In the genomic region with DNA sequence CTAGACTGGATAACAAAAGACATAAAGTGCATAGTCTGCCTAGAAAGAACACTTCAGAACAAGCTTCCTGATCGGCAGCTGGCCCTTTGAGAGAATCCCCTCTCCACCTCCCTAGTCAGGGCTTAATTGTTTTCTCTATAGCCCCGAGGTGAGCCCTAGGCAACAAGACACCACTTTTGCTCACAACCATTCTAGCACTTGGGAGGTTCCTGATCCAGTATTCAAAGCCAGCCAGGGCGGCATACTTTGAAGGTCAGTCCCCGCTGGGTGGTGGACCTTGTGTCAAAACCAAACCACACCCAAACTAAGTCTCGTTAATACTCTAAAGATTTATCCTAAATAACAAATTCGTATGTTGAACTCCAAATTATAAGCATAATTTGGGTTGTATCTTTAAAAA, we compare ENCODE assay signal across 8 mouse cellular contexts. TPM values are rescaled to one million over a fixed set of nuclear protein-coding genes. Genes with fewer than 3 reads are reported as not detected.
DNase-seq lines count a peak whose midpoint lies in the region; ATAC-seq and TF ChIP-seq lines count a peak whose summit lies in the region.

No protein-coding gene starts in this region.

- H3K27ac ChIP-seq in heart, embryonic 14.5 days (replicated peaks in 1 of 2; ENCODE audit: control insufficient read depth in 1 of 2, insufficient read depth in 1 of 2, low read depth in 2 of 2, low read length in 2 of 2), result peak overlapping the region; percentile 85 to 88; a peak in 3 of 4 replicates
- H3K27ac ChIP-seq in MEL (ENCODE audit: control insufficient read depth, low read depth, low read length), result peak overlapping the region; percentile 94
- H3K27ac ChIP-seq in hindbrain, embryonic 11.5 days (ENCODE audit: low read depth, low read length), result no peak overlapping the region
- H3K27ac ChIP-seq in midbrain, embryonic 13.5 days, result no peak overlapping the region

- no peak for DNase-seq in heart, postnatal 14 days
- DNase-seq in MEL (ENCODE audit: low read depth, low spot score), result no peak
- DNase-seq in hindbrain, embryonic 11.5 days (ENCODE audit: low spot score), result peak; percentile 17
- no peak for DNase-seq in adrenal gland, postnatal 10 days
- DNase-seq in urinary bladder, adult 2 months (ENCODE audit: low spot score), result no peak
- DNase-seq in cerebellum, adult 8-10 months, result no peak

- no peaks in the 10 kb centered on the region for H3K9me3 ChIP-seq in heart, embryonic 14.5 days (ENCODE audit: control insufficient read depth, low read length)
- H3K9me3 ChIP-seq in MEL (replicated peaks; ENCODE audit: insufficient read depth, low read length), result no peaks in the 10 kb centered on the region
- no peaks in the 10 kb centered on the region for H3K9me3 ChIP-seq in hindbrain, embryonic 11.5 days (ENCODE audit: control insufficient read depth, low read length)
- H3K9me3 ChIP-seq in midbrain, embryonic 13.5 days, result no peaks in the 10 kb centered on the region

- no peak for TF ChIP-seq EP300 in MEL (IDR thresholded peaks at IDR 0.05; ENCODE audit: low read depth in 1 of 2, low read length in 2 of 2)

- peak overlapping the region; percentile 80 for H3K9ac ChIP-seq in heart, embryonic 14.5 days (ENCODE audit: low read length)
- peak overlapping the region; percentile 88 for H3K9ac ChIP-seq in MEL (ENCODE audit: control insufficient read depth, low read depth, low read length, poor library complexity, severe bottlenecking)
- peak overlapping the region; percentile 80 for H3K9ac ChIP-seq in hindbrain, embryonic 11.5 days (ENCODE audit: low read depth, low read length)
- H3K9ac ChIP-seq in midbrain, embryonic 13.5 days (replicated peaks), result peak overlapping the region; percentile 82; the same call in 1 of the 2 replicates

- 24% methylated on average over 6 of the region's 6 CpGs for WGBS in heart, embryonic 14.5 days
- WGBS in hindbrain, embryonic 11.5 days, result 21% methylated on average over 6 of the region's 6 CpGs
- WGBS in midbrain, embryonic 13.5 days, result 16% methylated on average over 6 of the region's 6 CpGs

- no peak for TF ChIP-seq CTCF in MEL (IDR thresholded peaks at IDR 0.05 in 2 of 3, conservative IDR thresholded peaks at IDR 0.05 in 1 of 3; ENCODE audit: control insufficient read depth in 1 of 3, insufficient read depth in 1 of 3, low read depth in 2 of 3, low read length in 3 of 3, poor library complexity in 1 of 3, severe bottlenecking in 1 of 3)

- H3K36me3 ChIP-seq in heart, embryonic 14.5 days (ENCODE audit: control insufficient read depth, insufficient read depth, low read length), result no peaks in the 10 kb centered on the region
- H3K36me3 ChIP-seq in MEL (ENCODE audit: control insufficient read depth in 1 of 2, insufficient read depth in 2 of 2, low read length in 2 of 2), result peaks cover 0 to 13% of the 10 kb centered on the region in 2 experiments; a peak in 2 of 4 replicates
- no peaks in the 10 kb centered on the region for H3K36me3 ChIP-seq in hindbrain, embryonic 11.5 days (ENCODE audit: control insufficient read depth, insufficient read depth, low read length)
- H3K36me3 ChIP-seq in midbrain, embryonic 13.5 days, result no peaks in the 10 kb centered on the region

- intact Hi-C loops in heart, postnatal 14 days (cut with DNase I), result loop anchor here (5.0 to 10.0 kb wide), 2 partner anchors 126 to 757 kb away; a partner anchor contains a TSS

- ATAC-seq in heart, embryonic 14.5 days (ENCODE audit: insufficient number of reproducible peaks, insufficient read depth, low FRiP score, low read depth), result no peak
- ATAC-seq in hindbrain, embryonic 11.5 days (ENCODE audit: low FRiP score), result peak; percentile 41; the same call in 1 of the 2 replicates
- no peak for ATAC-seq in midbrain, embryonic 13.5 days

- no peak for TF ChIP-seq RAD21 in MEL (IDR thresholded peaks at IDR 0.05; ENCODE audit: low read depth, low read length)

- peaks cover 5 to 20% of the 10 kb centered on the region in 2 experiments for H3K4me1 ChIP-seq in heart, embryonic 14.5 days (ENCODE audit: control insufficient read depth in 2 of 2, insufficient read depth in 2 of 2, low read length in 2 of 2)
- H3K4me1 ChIP-seq in MEL (ENCODE audit: control insufficient read depth in 1 of 2, insufficient read depth in 2 of 2, low read length in 2 of 2), result peaks cover 5 to 13% of the 10 kb centered on the region in 2 experiments; a peak in 3 of 4 replicates
- 0 out of 2 replicates have a peak, but pooled peaks cover 3% of the 10 kb centered on the region for H3K4me1 ChIP-seq in hindbrain, embryonic 11.5 days (replicated peaks; ENCODE audit: control insufficient read depth, insufficient read depth, low read length)
- peaks cover 35% of the 10 kb centered on the region for H3K4me1 ChIP-seq in midbrain, embryonic 13.5 days (replicated peaks)

- peak overlapping the region; percentile 64 for H3K4me2 ChIP-seq in heart, embryonic 14.5 days (ENCODE audit: low read length)
- H3K4me2 ChIP-seq in hindbrain, embryonic 11.5 days (replicated peaks; ENCODE audit: low read depth, low read length), result peak overlapping the region; percentile 69
- peak overlapping the region; percentile 79 for H3K4me2 ChIP-seq in midbrain, embryonic 13.5 days (replicated peaks)

- peaks cover 33% of the 10 kb centered on the region for H3K79me2 ChIP-seq in MEL (ENCODE audit: control insufficient read depth, insufficient read depth, low read length, poor library complexity)

- H3K4me3 ChIP-seq in heart, embryonic 14.5 days (ENCODE audit: control insufficient read depth in 1 of 2, insufficient read depth in 1 of 2, low read depth in 1 of 2, low read length in 2 of 2), result peak overlapping the region; percentile 76 to 77
- H3K4me3 ChIP-seq in MEL (ENCODE audit: control insufficient read depth in 1 of 2, insufficient read depth in 1 of 2, low read depth in 2 of 2, low read length in 2 of 2), result peak overlapping the region; percentile 64 to 93
- peak overlapping the region; percentile 74 for H3K4me3 ChIP-seq in hindbrain, embryonic 11.5 days (ENCODE audit: low read depth, low read length)
- peak overlapping the region; percentile 75 for H3K4me3 ChIP-seq in midbrain, embryonic 13.5 days (replicated peaks)

- TF ChIP-seq POLR2A in MEL (IDR thresholded peaks at IDR 0.05; ENCODE audit: control insufficient read depth in 1 of 2, insufficient read depth in 1 of 2, low read depth in 1 of 2, low read length in 2 of 2, poor library complexity in 1 of 2), result no peak

- no peaks in the 10 kb centered on the region for H3K27me3 ChIP-seq in heart, embryonic 14.5 days (ENCODE audit: control insufficient read depth, insufficient read depth, low read length)
- H3K27me3 ChIP-seq in MEL (ENCODE audit: control insufficient read depth in 1 of 2, insufficient read depth in 2 of 2, low read length in 2 of 2), result no peaks in the 10 kb centered on the region
- H3K27me3 ChIP-seq in hindbrain, embryonic 11.5 days (ENCODE audit: control insufficient read depth, insufficient read depth, low read length), result no peaks in the 10 kb centered on the region
- no peaks in the 10 kb centered on the region for H3K27me3 ChIP-seq in midbrain, embryonic 13.5 days

TF ChIP-seq in MEL, 35 proteins besides CTCF, POLR2A, EP300 and RAD21:
- TF ChIP-seq USF1 (IDR thresholded peaks at IDR 0.05; ENCODE audit: low read depth, low read length), result peak; percentile 0; the same call in 1 of the 2 replicates
- TF ChIP-seq USF2 (IDR thresholded peaks at IDR 0.05; ENCODE audit: borderline replicate concordance in 1 of 2, insufficient read depth in 1 of 2, low read depth in 1 of 2, low read length in 2 of 2), result no peak

RNA-seq across cellular contexts. Expression of a gene that starts 38.6 kb away (rescaled TPM):
- polyA plus RNA-seq in heart, embryonic 14.5 days (2014; fragmentation: Nextera tagmentation; extraction: Ambion mirVana), result 0.78 and 0.80 TPM in 2 replicates
- total RNA-seq in heart, postnatal 14 days (2021), result under 1 TPM in 1 of 2 experiments, not detected in 1; 0.17 TPM
- total RNA-seq in MEL (2012; rRNA removed), result not detected in 2 replicates
- polyA plus RNA-seq in MEL (2012; ENCODE audit: insufficient read depth in 1 of 2, insufficient read length in 2 of 2, low read depth in 1 of 2, low replicate concordance in 2 of 2, missing spikeins in 1 of 2), result not detected
- 1.4 and 1.6 TPM in 2 replicates for polyA plus RNA-seq in hindbrain, embryonic 11.5 days (2014; fragmentation: Nextera tagmentation; extraction: Ambion mirVana)
- polyA plus RNA-seq in midbrain, embryonic 13.5 days (2015; fragmentation: Nextera tagmentation; extraction: Ambion mirVana), result 5.4 and 5.8 TPM in 2 replicates
- under 1 TPM; 0.21 to 0.30 TPM for total RNA-seq in adrenal gland, postnatal 10 days (2021)
- polyA plus RNA-seq in urinary bladder, adult 2 months (2012; rRNA removed), result 0.07 and 0.21 TPM in 2 replicates

RNA-seq across cellular contexts. Expression of a gene that starts 39.1 kb away (rescaled TPM):
- polyA plus RNA-seq in heart, embryonic 14.5 days (2014; fragmentation: Nextera tagmentation; extraction: Ambion mirVana), result 68.9 and 70.4 TPM in 2 replicates
- total RNA-seq in heart, postnatal 14 days (2021), result 10 to 100 TPM; 10.3 to 13.0 TPM
- total RNA-seq in MEL (2012; rRNA removed), result 44.8 and 50.2 TPM in 2 replicates
- 100 to 1,000 TPM in 1 of 2 experiments, 10 to 100 TPM in 1; 88.2 to 412 TPM for polyA plus RNA-seq in MEL (2012; ENCODE audit: insufficient read depth in 1 of 2, insufficient read length in 2 of 2, low read depth in 1 of 2, low replicate concordance in 2 of 2, missing spikeins in 1 of 2)
- 62.1 and 62.9 TPM in 2 replicates for polyA plus RNA-seq in hindbrain, embryonic 11.5 days (2014; fragmentation: Nextera tagmentation; extraction: Ambion mirVana)
- polyA plus RNA-seq in midbrain, embryonic 13.5 days (2015; fragmentation: Nextera tagmentation; extraction: Ambion mirVana), result 39.3 and 49.4 TPM in 2 replicates
- 10 to 100 TPM; 18.4 to 21.9 TPM for total RNA-seq in adrenal gland, postnatal 10 days (2021)
- 19.6 and 22.2 TPM in 2 replicates for polyA plus RNA-seq in urinary bladder, adult 2 months (2012; rRNA removed)

Comparison
In these comparisons a context has a peak if more than half of its experiments do, and no peak if none do; other contexts are left out.
1. H3K27ac ChIP-seq: peak in heart, embryonic 14.5 days (2 of 2) and MEL (single experiment); none in hindbrain, embryonic 11.5 days (single experiment) and midbrain, embryonic 13.5 days (single experiment).
2. Peak in every context shown above with its lines, with median percentiles within 50 percentile points of each other: H3K4me2 ChIP-seq, H3K4me3 ChIP-seq and H3K9ac ChIP-seq.